ENCODE assay signal across 8 mouse cellular contexts in the genomic region with DNA sequence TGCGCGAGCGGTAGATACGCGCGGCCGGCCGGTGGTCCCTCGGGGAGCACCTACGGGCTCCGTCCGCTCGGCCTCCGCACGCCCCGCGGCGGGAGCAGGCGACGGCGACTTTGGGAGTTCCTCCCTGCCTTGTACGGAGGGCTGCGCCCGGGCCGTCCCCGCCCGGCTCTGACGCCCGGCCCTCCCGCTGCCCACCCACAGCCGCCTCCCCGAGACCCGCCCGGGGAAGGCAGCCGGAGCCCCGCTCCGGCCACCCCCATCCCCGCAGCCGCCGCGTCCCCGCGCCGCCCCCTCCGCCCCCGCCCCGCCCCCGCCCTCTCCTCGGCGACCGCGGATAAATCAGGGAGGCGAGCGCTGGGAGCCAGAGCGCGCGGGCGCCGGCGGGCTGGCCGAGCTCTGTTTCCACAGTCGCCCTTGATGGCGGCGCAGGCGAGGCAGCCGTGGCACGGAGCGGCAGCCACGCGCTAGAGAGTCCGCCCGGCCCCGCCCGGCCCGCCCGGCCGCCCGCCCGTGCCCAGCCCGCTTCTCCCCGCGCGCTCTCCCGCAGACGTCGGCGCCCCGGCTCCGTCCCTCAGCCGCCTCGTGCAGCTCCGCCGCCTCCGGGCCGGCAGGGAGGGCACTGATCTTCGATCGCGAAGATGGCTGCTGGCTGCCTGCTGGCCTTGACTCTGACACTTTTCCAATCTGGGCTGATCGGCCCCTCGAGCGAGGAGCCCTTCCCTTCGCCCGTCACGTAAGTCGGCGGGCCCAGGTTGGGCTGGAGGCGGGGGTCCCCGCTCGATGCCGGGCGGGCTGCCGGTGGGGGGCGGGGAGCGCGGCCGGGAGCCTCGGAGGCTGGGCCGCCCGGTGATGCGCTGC. TPM values are rescaled to one million over a fixed set of nuclear protein-coding genes. Genes with fewer than 3 reads are reported as not detected.
A peak's percentile ranks its signal among the peaks of the same experiment; 100 is the strongest.
DNase-seq lines count a peak whose midpoint lies in the region; ATAC-seq and TF ChIP-seq lines count a peak whose summit lies in the region.

Cacna2d1 (plus strand) TSS at position 316 of the 858 bp plus-strand sequence.

- peak within 1 kb of the TSS; percentile 79 for H3K9ac ChIP-seq in ES-E14 (ENCODE audit: insufficient read depth, low read depth, low read length, poor library complexity, severe bottlenecking)
- peak within 1 kb of the TSS; percentile 89 for H3K9ac ChIP-seq in forebrain, embryonic 16.5 days (replicated peaks; ENCODE audit: low read depth, low read length)
- peak within 1 kb of the TSS; percentile 89 for H3K9ac ChIP-seq in heart, postnatal 0 days (replicated peaks; ENCODE audit: low read depth, low read length)
- no peak within 1 kb of the TSS; the same call in 1 of the 2 replicates for H3K9ac ChIP-seq in liver, embryonic 16.5 days (ENCODE audit: low read depth, low read length)

- peaks cover 2% of the 10 kb centered on the region; the same call in 1 of the 2 replicates for H3K27me3 ChIP-seq in forebrain, embryonic 16.5 days (replicated peaks; ENCODE audit: control insufficient read depth, insufficient read depth, low read length)
- H3K27me3 ChIP-seq in heart, postnatal 0 days (ENCODE audit: control insufficient read depth, insufficient read depth, low read length), result 0 out of 2 replicates have a peak, but pooled peaks cover 3% of the 10 kb centered on the region
- peaks cover 31% of the 10 kb centered on the region for H3K27me3 ChIP-seq in liver, embryonic 16.5 days (ENCODE audit: control insufficient read depth, insufficient read depth, low read depth, low read length)

- peak; percentile 82 for ATAC-seq in forebrain, embryonic 16.5 days
- ATAC-seq in heart, postnatal 0 days (ENCODE audit: insufficient read depth, low read depth), result peak; percentile 87
- ATAC-seq in liver, embryonic 16.5 days (ENCODE audit: low read depth), result peak; percentile 30; the same call in 1 of the 2 replicates
- no peak for ATAC-seq in erythroblast, adult 5-6 weeks (replicated peaks; ENCODE audit: low FRiP score, poor library complexity, severe bottlenecking)

- H3K4me3 ChIP-seq in ES-E14 (ENCODE audit: insufficient read depth in 1 of 2, low read depth in 1 of 2, low read length in 2 of 2, poor library complexity in 1 of 2, severe bottlenecking in 1 of 2), result peak within 1 kb of the TSS; percentile 79 to 84
- H3K4me3 ChIP-seq in forebrain, embryonic 16.5 days (replicated peaks; ENCODE audit: low read length), result peak within 1 kb of the TSS; percentile 80
- peak within 1 kb of the TSS; percentile 83 for H3K4me3 ChIP-seq in heart, postnatal 0 days (ENCODE audit: low read depth, low read length)
- H3K4me3 ChIP-seq in liver, embryonic 16.5 days (ENCODE audit: low read depth, low read length), result peak within 1 kb of the TSS; percentile 48
- H3K4me3 ChIP-seq in olfactory bulb, adult 2 months (ENCODE audit: insufficient read depth, low read depth, low read length), result peak within 1 kb of the TSS; percentile 99

- no peaks in the 10 kb centered on the region for H3K4me1 ChIP-seq in ES-E14 (ENCODE audit: control insufficient read depth in 2 of 2, insufficient read depth in 2 of 2, low read length in 2 of 2, poor library complexity in 1 of 2)
- peaks cover 15% of the 10 kb centered on the region; the same call in 1 of the 2 replicates for H3K4me1 ChIP-seq in forebrain, embryonic 16.5 days (replicated peaks; ENCODE audit: control insufficient read depth, insufficient read depth, low read length)
- H3K4me1 ChIP-seq in heart, postnatal 0 days (ENCODE audit: control insufficient read depth, insufficient read depth), result no peaks in the 10 kb centered on the region
- H3K4me1 ChIP-seq in liver, embryonic 16.5 days (ENCODE audit: control insufficient read depth, low read depth, low read length), result no peaks in the 10 kb centered on the region
- no peaks in the 10 kb centered on the region for H3K4me1 ChIP-seq in olfactory bulb, adult 2 months (ENCODE audit: control insufficient read depth, insufficient read depth, low read length)

- H3K36me3 ChIP-seq in ES-E14 (ENCODE audit: control insufficient read depth, insufficient read depth, low read length, poor library complexity, severe bottlenecking), result no peaks in the 10 kb centered on the region
- H3K36me3 ChIP-seq in forebrain, embryonic 16.5 days (ENCODE audit: control insufficient read depth, insufficient read depth), result no peaks in the 10 kb centered on the region
- no peaks in the 10 kb centered on the region for H3K36me3 ChIP-seq in heart, postnatal 0 days (replicated peaks; ENCODE audit: control insufficient read depth, insufficient read depth, low read length)
- no peaks in the 10 kb centered on the region for H3K36me3 ChIP-seq in liver, embryonic 16.5 days (ENCODE audit: control insufficient read depth, insufficient read depth)

- peak; percentile 46; the same call in 1 of the 2 replicates for TF ChIP-seq POLR2A in olfactory bulb, adult 2 months (IDR thresholded peaks at IDR 0.05; ENCODE audit: insufficient read depth, low read depth, low read length)

- no peak for TF ChIP-seq CTCF in heart, postnatal 0 days (IDR thresholded peaks at IDR 0.05; ENCODE audit: low read depth)
- TF ChIP-seq CTCF in olfactory bulb, adult 2 months (IDR thresholded peaks at IDR 0.05; ENCODE audit: insufficient read depth, low read depth, low read length), result no peak

- whole genome bisulfite sequencing in forebrain, embryonic 16.5 days, result under 1% methylated on average over 83 of the region's 120 CpGs
- WGBS in heart, postnatal 0 days, result under 1% methylated on average over 79 of the region's 120 CpGs
- 1% methylated on average over 65 of the region's 120 CpGs for WGBS in liver, embryonic 16.5 days (ENCODE audit: insufficient replicate concordance)
- 1% methylated on average over 100 of the region's 120 CpGs for WGBS in olfactory bulb, adult 2 months

- H3K9me3 ChIP-seq in ES-E14 (ENCODE audit: control insufficient read depth, insufficient read depth, low read depth, low read length), result no peaks in the 10 kb centered on the region
- H3K9me3 ChIP-seq in forebrain, embryonic 16.5 days (ENCODE audit: control insufficient read depth, low read length), result no peaks in the 10 kb centered on the region
- no peaks in the 10 kb centered on the region for H3K9me3 ChIP-seq in heart, postnatal 0 days (replicated peaks; ENCODE audit: control insufficient read depth, low read length)
- H3K9me3 ChIP-seq in liver, embryonic 16.5 days (replicated peaks; ENCODE audit: control insufficient read depth, low read length), result no peaks in the 10 kb centered on the region

- H3K4me2 ChIP-seq in forebrain, embryonic 16.5 days (ENCODE audit: low read length), result peak within 1 kb of the TSS; percentile 78
- peak within 1 kb of the TSS; percentile 88 for H3K4me2 ChIP-seq in heart, postnatal 0 days (ENCODE audit: low read depth, low read length)
- H3K4me2 ChIP-seq in liver, embryonic 16.5 days (ENCODE audit: low read depth, low read length), result peak within 1 kb of the TSS; percentile 59

- TF ChIP-seq EP300 in heart, postnatal 0 days (IDR thresholded peaks at IDR 0.05; ENCODE audit: low read depth), result no peak

- no peak within 1 kb of the TSS for H3K27ac ChIP-seq in ES-E14 (ENCODE audit: insufficient read depth, low read depth, low read length, poor library complexity, severe bottlenecking)
- peak within 1 kb of the TSS; percentile 96 for H3K27ac ChIP-seq in forebrain, embryonic 16.5 days (ENCODE audit: low read length)
- H3K27ac ChIP-seq in heart, postnatal 0 days (ENCODE audit: low read depth), result peak within 1 kb of the TSS; percentile 90
- no peak within 1 kb of the TSS for H3K27ac ChIP-seq in liver, embryonic 16.5 days (ENCODE audit: low read length)
- peak within 1 kb of the TSS; percentile 100 for H3K27ac ChIP-seq in olfactory bulb, adult 2 months (ENCODE audit: insufficient read depth, low read depth, low read length)

- in situ Hi-C loops in ES-E14 (cut with MboI; ENCODE audit: low sequenced_read_pairs in 2 of 2, unreplicated experiment in 2 of 2), result no loop called here

- DNase-seq in ES-E14 (ENCODE audit: low read depth, low spot score), result peak; percentile 17
- DNase-seq in cerebellum, adult 11-12 months, result peak; percentile 73
- DNase-seq in heart, postnatal 0 days (ENCODE audit: low spot score), result peak; percentile 60
- peak; percentile 7 to 46 for DNase-seq in kidney, postnatal 36 days

TF ChIP-seq in ES-E14, 5 proteins besides CTCF, POLR2A, EP300 and RAD21:
- no peak for TF ChIP-seq ZNF384 (IDR thresholded peaks at IDR 0.05; ENCODE audit: low read depth, low read length)
- no peak for TF ChIP-seq CHD2 (IDR thresholded peaks at IDR 0.05; ENCODE audit: low read depth, low read length)
- no peak for TF ChIP-seq MAFK (IDR thresholded peaks at IDR 0.05; ENCODE audit: insufficient read depth, low read depth, low read length)

RNA-seq across cellular contexts. Expression of gene Cacna2d1, which starts in this region (rescaled TPM):
- 4.9 and 6.1 TPM in 2 replicates for total RNA-seq in ES-E14 (2012; rRNA removed)
- polyA plus RNA-seq in forebrain, embryonic 16.5 days (2015; fragmentation: Nextera tagmentation; extraction: Ambion mirVana), result 33.9 and 37.5 TPM in 2 replicates
- total RNA-seq in heart, postnatal 0 days (2014; rRNA removed; ENCODE audit: low replicate concordance), result 37.6 and 41.6 TPM in 2 replicates
- polyA plus RNA-seq in heart, postnatal 0 days (2015; fragmentation: Nextera tagmentation; extraction: Ambion mirVana), result 15.5 and 17.7 TPM in 2 replicates
- 0.28 and 0.53 TPM in 2 replicates for polyA plus RNA-seq in liver, embryonic 16.5 days (2015; fragmentation: Nextera tagmentation; extraction: Ambion mirVana)
- 62.5 and 184 TPM in 2 replicates for polyA plus RNA-seq in olfactory bulb, adult 2 months (2012; ENCODE audit: insufficient read depth, insufficient read length, low replicate concordance, missing spikeins)
- total RNA-seq in erythroblast, adult 5-6 weeks (2015; ENCODE audit: low replicate concordance), result not detected in 2 replicates
- not detected in 2 replicates for total RNA-seq in erythroblast, adult 5-6 weeks (2017; ENCODE audit: low replicate concordance)

Comparison
In these comparisons a context has a peak if more than half of its experiments do, and no peak if none do; other contexts are left out.
1. RNA of gene Cacna2d1 (polyA plus RNA-seq): 62.5 to 184 TPM in olfactory bulb, adult 2 months, 33.9 to 37.5 TPM in forebrain, embryonic 16.5 days and 15.5 to 17.7 TPM in heart, postnatal 0 days; 0.28 to 0.53 TPM in liver, embryonic 16.5 days; every median in the first group is over 10 times any median in the second.
2. Peak in ATAC-seq, H3K4me3 ChIP-seq and H3K4me2 ChIP-seq in liver, embryonic 16.5 days; RNA of the gene not detected or under 1 TPM.
3. DNase-seq: peak in every context shown above with its lines; median percentile 73 in cerebellum, adult 11-12 months; 60 in heart, postnatal 0 days; 26 in kidney, postnatal 36 days; 17 in ES-E14.
4. H3K27ac ChIP-seq: peak in forebrain, embryonic 16.5 days (single experiment), heart, postnatal 0 days (single experiment) and olfactory bulb, adult 2 months (single experiment); none in ES-E14 (single experiment) and liver, embryonic 16.5 days (single experiment).
5. H3K4me3 ChIP-seq: peak in every context shown above with its lines; median percentile 99 in olfactory bulb, adult 2 months; 83 in heart, postnatal 0 days; 82 in ES-E14; 80 in forebrain, embryonic 16.5 days; 48 in liver, embryonic 16.5 days.
6. Peak in every context shown above with its lines, with median percentiles within 50 percentile points of each other: H3K4me2 ChIP-seq.